ENCODE assay signal across 19 mouse cellular contexts in genomic region chr2:33840483-33840882, GRCm38 (mm10). TPM values are rescaled to one million over a fixed set of nuclear protein-coding genes. Genes with fewer than 3 reads are reported as not detected.
A peak's percentile ranks its signal among the peaks of the same experiment; 100 is the strongest.
DNase-seq lines count a peak whose midpoint lies in the region; ATAC-seq and TF ChIP-seq lines count a peak whose summit lies in the region.
"Had no signal": no experiment of that assay in that cellular context is flagged by ENCODE, and none has a peak within 500 bp of the region (broad histone marks: within the 10 kb centered on the region; RNA-seq: fewer than 3 reads in every experiment).

No protein-coding gene starts in this region.

- TF ChIP-seq CTCF in G1E (IDR thresholded peaks at IDR 0.05; ENCODE audit: low read depth, low read length): no peak
- no peak for TF ChIP-seq CTCF in hindbrain, postnatal 0 days (IDR thresholded peaks at IDR 0.05; ENCODE audit: low read depth)
- TF ChIP-seq CTCF in lung, postnatal 0 days (IDR thresholded peaks at IDR 0.05): no peak

- H3K4me2 ChIP-seq in kidney, embryonic 15.5 days: no peak overlapping the region
- no peak overlapping the region for H3K4me2 ChIP-seq in hindbrain, postnatal 0 days (ENCODE audit: low read depth, low read length)
- H3K4me2 ChIP-seq in midbrain, embryonic 14.5 days (ENCODE audit: low read length): no peak overlapping the region
- H3K4me2 ChIP-seq in lung, postnatal 0 days (replicated peaks; ENCODE audit: low read depth, low read length): no peak overlapping the region
- H3K4me2 ChIP-seq: heart, embryonic 11.5 days; limb, embryonic 15.5 days had no signal

- no peaks in the 10 kb centered on the region for H3K9me3 ChIP-seq in kidney, embryonic 15.5 days (replicated peaks)
- no peaks in the 10 kb centered on the region for H3K9me3 ChIP-seq in G1E (replicated peaks)
- H3K9me3 ChIP-seq in hindbrain, postnatal 0 days (ENCODE audit: low read length): no peaks in the 10 kb centered on the region
- H3K9me3 ChIP-seq in midbrain, embryonic 14.5 days (ENCODE audit: control insufficient read depth, low read length): no peaks in the 10 kb centered on the region
- H3K9me3 ChIP-seq in lung, postnatal 0 days (ENCODE audit: low read length): no peaks in the 10 kb centered on the region
- H3K9me3 ChIP-seq: limb, embryonic 15.5 days had no signal

- H3K27me3 ChIP-seq in kidney, embryonic 15.5 days: no peaks in the 10 kb centered on the region
- no peaks in the 10 kb centered on the region for H3K27me3 ChIP-seq in G1E (ENCODE audit: insufficient read depth, low read length)
- no peaks in the 10 kb centered on the region for H3K27me3 ChIP-seq in hindbrain, postnatal 0 days (ENCODE audit: insufficient read depth, low read length)
- H3K27me3 ChIP-seq in midbrain, embryonic 14.5 days (ENCODE audit: control insufficient read depth, insufficient read depth, low read length): no peaks in the 10 kb centered on the region
- no peaks in the 10 kb centered on the region for H3K27me3 ChIP-seq in lung, postnatal 0 days (replicated peaks; ENCODE audit: insufficient read depth, low read length)
- H3K27me3 ChIP-seq: limb, embryonic 15.5 days had no signal

- H3K36me3 ChIP-seq in kidney, embryonic 15.5 days: peaks cover 10% of the 10 kb centered on the region; the same call in 1 of the 2 replicates
- H3K36me3 ChIP-seq in G1E (replicated peaks): peaks cover 57% of the 10 kb centered on the region
- no peaks in the 10 kb centered on the region for H3K36me3 ChIP-seq in hindbrain, postnatal 0 days (ENCODE audit: insufficient read depth, low read length)
- peaks cover 12% of the 10 kb centered on the region; the same call in 1 of the 2 replicates for H3K36me3 ChIP-seq in midbrain, embryonic 14.5 days (ENCODE audit: control insufficient read depth, insufficient read depth, low read length)
- H3K36me3 ChIP-seq in lung, postnatal 0 days (ENCODE audit: insufficient read depth, low read length): no peaks in the 10 kb centered on the region

- H3K4me1 ChIP-seq in kidney, embryonic 15.5 days: peaks cover 21% of the 10 kb centered on the region; the same call in 1 of the 2 replicates
- peaks cover 87% of the 10 kb centered on the region for H3K4me1 ChIP-seq in G1E (ENCODE audit: insufficient read depth, low read depth, low read length)
- peaks cover 11% of the 10 kb centered on the region; the same call in 1 of the 2 replicates for H3K4me1 ChIP-seq in hindbrain, postnatal 0 days (ENCODE audit: insufficient read depth, low read length)
- peaks cover 27% of the 10 kb centered on the region for H3K4me1 ChIP-seq in midbrain, embryonic 14.5 days (ENCODE audit: control insufficient read depth, insufficient read depth, low read length)
- H3K4me1 ChIP-seq in lung, postnatal 0 days (ENCODE audit: insufficient read depth, low read depth, low read length): no peaks in the 10 kb centered on the region; the same call in 1 of the 2 replicates

- 72% methylated on average over 3 of the region's 3 CpGs for WGBS in kidney, embryonic 15.5 days
- WGBS in hindbrain, postnatal 0 days: 44% methylated on average over 3 of the region's 3 CpGs
- WGBS in midbrain, embryonic 14.5 days: 55% methylated on average over 3 of the region's 3 CpGs
- 80% methylated on average over 3 of the region's 3 CpGs for WGBS in lung, postnatal 0 days

- no peak overlapping the region for H3K9ac ChIP-seq in kidney, embryonic 15.5 days
- no peak overlapping the region for H3K9ac ChIP-seq in hindbrain, postnatal 0 days (replicated peaks; ENCODE audit: low read length)
- H3K9ac ChIP-seq in midbrain, embryonic 14.5 days (replicated peaks; ENCODE audit: low read length): no peak overlapping the region
- no peak overlapping the region for H3K9ac ChIP-seq in lung, postnatal 0 days (replicated peaks; ENCODE audit: low read depth)
- H3K9ac ChIP-seq: limb, embryonic 15.5 days had no signal

- ATAC-seq in kidney, embryonic 15.5 days (replicated peaks; ENCODE audit: low FRiP score): no peak
- ATAC-seq in G1E (ENCODE audit: extremely low read depth, insufficient number of reproducible peaks, low FRiP score, poor library complexity, severe bottlenecking): no peak
- no peak for ATAC-seq in hindbrain, postnatal 0 days
- no peak for ATAC-seq in midbrain, embryonic 14.5 days (ENCODE audit: low FRiP score, low TSS enrichment)
- ATAC-seq in lung, postnatal 0 days: no peak
- ATAC-seq: forebrain, embryonic 16.5 days had no signal

- no peak for TF ChIP-seq EP300 in lung, postnatal 0 days (IDR thresholded peaks at IDR 0.05)

- peak; percentile 5 for DNase-seq in kidney, postnatal 10 days
- DNase-seq in G1E (ENCODE audit: low spot score): no peak
- no peak for DNase-seq in hindbrain, postnatal 0 days (ENCODE audit: low spot score)
- DNase-seq in midbrain, embryonic 14.5 days: no peak
- DNase-seq in cerebellum, adult 18-20 months: no peak
- no peak for DNase-seq in kidney, postnatal 36 days
- no peak for DNase-seq in lung, postnatal 0 days (ENCODE audit: low spot score)
- DNase-seq: cerebellum, adult 9-11 months; heart, postnatal 10 days; kidney, adult 18-20 months; kidney, postnatal 14 days; lung, postnatal 10 days; right cerebral cortex, postnatal 4 days had no signal

- H3K27ac ChIP-seq in kidney, embryonic 15.5 days: no peak overlapping the region
- peak overlapping the region; percentile 45; the same call in 1 of the 2 replicates for H3K27ac ChIP-seq in hindbrain, postnatal 0 days
- H3K27ac ChIP-seq in midbrain, embryonic 14.5 days (replicated peaks; ENCODE audit: low read depth, low read length): peak overlapping the region; percentile 60
- H3K27ac ChIP-seq in lung, postnatal 0 days (ENCODE audit: low read length): no peak overlapping the region
- H3K27ac ChIP-seq: limb, embryonic 15.5 days; stomach, postnatal 0 days had no signal

- no peak overlapping the region for H3K4me3 ChIP-seq in kidney, embryonic 15.5 days (replicated peaks)
- peak overlapping the region; percentile 28; the same call in 1 of the 2 replicates for H3K4me3 ChIP-seq in G1E (ENCODE audit: low read depth, low read length)
- H3K4me3 ChIP-seq in hindbrain, postnatal 0 days (ENCODE audit: low read length): no peak overlapping the region
- no peak overlapping the region for H3K4me3 ChIP-seq in midbrain, embryonic 14.5 days (replicated peaks; ENCODE audit: low read depth, low read length)
- H3K4me3 ChIP-seq in lung, postnatal 0 days (ENCODE audit: low read depth, low read length): no peak overlapping the region
- H3K4me3 ChIP-seq: limb, embryonic 15.5 days; myocyte had no signal

RNA-seq across cellular contexts. Expression of gene Mvb12b, which starts 47.3 kb away (rescaled TPM):
- polyA plus RNA-seq in kidney, embryonic 15.5 days (2015; fragmentation: Nextera tagmentation; extraction: Ambion mirVana): 18.4 and 19.6 TPM in 2 replicates
- total RNA-seq in G1E (2014; fragmentation: Nextera tagmentation) (42.4 and 51.4 TPM in 2 replicates), G1E (2017) (7.2 and 10.5 TPM in 2 replicates)
- polyA plus RNA-seq in G1E (2012): 46.2 and 70.6 TPM in 2 replicates
- 134 and 142 TPM in 2 replicates for total RNA-seq in hindbrain, postnatal 0 days (2014; rRNA removed)
- 55.4 and 64.1 TPM in 2 replicates for polyA plus RNA-seq in hindbrain, postnatal 0 days (2015; fragmentation: Nextera tagmentation; extraction: Ambion mirVana)
- polyA plus RNA-seq in midbrain, embryonic 14.5 days (2014; fragmentation: Nextera tagmentation; extraction: Ambion mirVana): 47.9 and 60.2 TPM in 2 replicates
- polyA plus RNA-seq in lung, postnatal 0 days (2015; fragmentation: Nextera tagmentation; extraction: Ambion mirVana): 21.3 and 24.5 TPM in 2 replicates

Comparison
In these comparisons a context has a peak if more than half of its experiments do, and no peak if none do; other contexts are left out.
1. H3K27ac ChIP-seq: peak in hindbrain, postnatal 0 days (single experiment) and midbrain, embryonic 14.5 days (single experiment); none in kidney, embryonic 15.5 days (single experiment) and lung, postnatal 0 days (single experiment).